Mouse (Mus musculus) intestine, embryonic 14.5 days (tissue): ENCODE measurements around the gene Tmem189. TPM values are rescaled to one million over a fixed set of nuclear protein-coding genes. Genes with fewer than 3 reads are reported as not detected.
"Not testable (repeated sequence)": the region's sequence is repeated elsewhere in the genome, so short reads cannot be mapped to it uniquely, and the experiment has no call there.

Experiments
- ATAC-seq: fragments of 200-750 bp; cut with Nextera tagmentation; replicated peaks from 2 replicates; pipeline ENCODE4 v1.8.0; 2017; ENCODE audit warnings: low read depth, moderate number of reproducible peaks, moderate TSS enrichment, moderate library complexity; ENCODE audit not compliant: low FRiP score, low TSS enrichment
- DNase-seq: peaks from one replicate; pipeline ENCODE4 v3.0.0-alpha.2; 2018; ENCODE audit warnings: low spot score
- H3K27ac ChIP-seq: fragments of 300-500 bp; sonication (generic); 2 replicates; pipeline ENCODE4 v1.5.1; 2014; ENCODE audit warnings: low read depth, mild to moderate bottlenecking, control low read depth
- H3K27me3 ChIP-seq: fragments of 300-500 bp; sonication (generic); replicated peaks from 2 replicates; pipeline ENCODE4 v1.6.1; 2014; ENCODE audit warnings: low read length, control low read depth; ENCODE audit not compliant: control insufficient read depth, insufficient read depth
- H3K36me3 ChIP-seq: fragments of 300-500 bp; sonication (generic); 2 replicates; pipeline ENCODE4 v1.6.1; 2014; ENCODE audit warnings: low read length, control low read depth; ENCODE audit not compliant: control insufficient read depth, insufficient read depth
- H3K4me1 ChIP-seq: fragments of 300-500 bp; sonication (generic); replicated peaks from 2 replicates; pipeline ENCODE4 v1.6.1; 2014; ENCODE audit warnings: low read length, control low read depth, mixed read lengths; ENCODE audit not compliant: control insufficient read depth, insufficient read depth
- H3K4me2 ChIP-seq: fragments of 300-500 bp; sonication (generic); 2 replicates; pipeline ENCODE4 v1.6.1; 2014; ENCODE audit warnings: low read length
- H3K4me3 ChIP-seq: fragments of 300-500 bp; sonication (generic); 2 replicates; pipeline ENCODE4 v1.5.1; 2014; ENCODE audit warnings: low read depth, low read length, control low read depth, mixed read lengths
- H3K9ac ChIP-seq: fragments of 300-500 bp; sonication (generic); 2 replicates; pipeline ENCODE4 v1.6.1; 2014; ENCODE audit warnings: mild to moderate bottlenecking, low read length
- H3K9me3 ChIP-seq: fragments of 300-500 bp; sonication (generic); 2 replicates; pipeline ENCODE4 v1.6.1; 2016; ENCODE audit warnings: low read length, control low read depth; ENCODE audit not compliant: control insufficient read depth
- WGBS: fragments of 180-500 bp; shearing (Covaris S2); extraction: QIAGEN DNeasy Blood & Tissue Kit; methylation state at CpG from one replicate; pipeline ENCODE4 v1.1.7; 2014; 5-methylcytosine and 5-hydroxymethylcytosine counted together
- polyA plus RNA-seq: library from polyadenylated mRNA; unstranded; fragments of >200 nt; fragmentation: Nextera tagmentation; extraction: Ambion mirVana; gene quantifications from 2 replicates; pipeline ENCODE4 v1.2.1, GENCODE M21; 2014

Gene Tmem189
- polyA plus RNA-seq, 1 experiment from 2014 or later: 42.0 TPM

DNA sequence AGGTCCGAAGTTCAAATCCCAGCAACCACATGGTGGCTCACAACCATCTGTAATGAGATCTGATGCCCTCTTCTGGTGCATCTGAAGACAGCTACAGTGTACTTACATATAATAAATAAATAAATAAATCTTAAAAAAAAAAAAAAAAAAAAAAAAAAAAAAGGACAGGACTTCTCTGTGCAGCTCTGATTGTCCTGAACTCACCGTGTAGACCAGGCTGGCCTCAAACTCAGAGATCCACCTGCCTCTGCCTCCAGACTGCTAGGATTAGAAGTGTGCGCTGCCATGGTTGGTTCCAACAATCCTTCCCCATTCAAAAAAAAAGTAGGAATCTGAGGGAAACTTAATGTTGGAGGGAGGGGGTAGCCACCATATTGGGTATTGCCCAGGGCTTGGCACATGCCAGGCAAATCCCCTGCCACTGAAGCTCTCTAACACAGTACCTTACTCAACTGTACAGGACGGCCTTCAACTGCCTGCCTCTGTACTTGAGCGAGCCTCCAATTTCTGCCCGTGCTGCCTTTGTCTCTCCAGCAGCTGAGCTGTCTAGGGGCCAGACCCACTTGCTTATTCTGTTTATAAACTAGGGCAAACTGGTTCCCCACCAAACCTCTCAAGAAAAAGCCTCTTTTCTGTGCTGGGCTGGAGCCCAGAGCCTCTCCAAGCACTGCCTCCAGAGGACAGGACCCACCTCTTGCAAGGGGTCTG, 65.1 kb downstream of the Tmem189 start:
- H3K27ac ChIP-seq: no peak overlapping the region
- H3K9me3 ChIP-seq: no peaks in the 10 kb centered on the region
- WGBS: 90% methylated on average over 6 of the region's 6 CpGs
- ATAC-seq: no peak
- H3K4me2 ChIP-seq: no peak overlapping the region
- H3K36me3 ChIP-seq: peaks cover 23% of the 10 kb centered on the region
- no peak overlapping the region for H3K4me3 ChIP-seq
- DNase-seq: no peak
- H3K4me1 ChIP-seq: peaks cover 11% of the 10 kb centered on the region
- H3K9ac ChIP-seq: no peak overlapping the region
- H3K27me3 ChIP-seq: no peaks in the 10 kb centered on the region

DNA sequence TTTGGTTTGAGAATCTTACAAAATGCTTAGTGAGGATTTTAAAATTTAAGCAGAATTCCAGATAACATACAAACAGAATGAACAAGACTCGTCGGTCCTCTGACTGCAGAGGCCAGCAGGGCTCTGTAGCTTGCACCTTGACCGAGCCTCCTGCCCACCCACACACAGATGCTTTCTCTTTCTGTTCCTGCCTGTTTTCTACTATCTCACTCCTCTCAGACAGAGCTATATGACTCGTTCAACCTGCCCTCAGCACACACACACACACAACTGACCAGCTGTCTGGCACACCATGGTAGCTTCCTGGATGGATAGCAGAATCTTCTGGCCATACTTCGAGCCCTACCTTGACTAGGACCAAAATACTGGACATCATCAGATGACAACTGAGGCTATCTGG, 66.7 kb downstream of the Tmem189 start:
- Histone ChIP-seq H3K27ac (no peak overlapping the region), H3K27me3 (no peaks in the 10 kb centered on the region), H3K4me3 (no peak overlapping the region), H3K9ac (no peak overlapping the region), H3K4me1 (no peaks in the 10 kb centered on the region), H3K36me3 (peaks cover 20% of the 10 kb centered on the region), H3K9me3 (no peaks in the 10 kb centered on the region), H3K4me2 (no peak overlapping the region)
- DNase-seq: no peak
- no peak for ATAC-seq
- WGBS: 60% methylated on average over 5 of the region's 5 CpGs

DNA sequence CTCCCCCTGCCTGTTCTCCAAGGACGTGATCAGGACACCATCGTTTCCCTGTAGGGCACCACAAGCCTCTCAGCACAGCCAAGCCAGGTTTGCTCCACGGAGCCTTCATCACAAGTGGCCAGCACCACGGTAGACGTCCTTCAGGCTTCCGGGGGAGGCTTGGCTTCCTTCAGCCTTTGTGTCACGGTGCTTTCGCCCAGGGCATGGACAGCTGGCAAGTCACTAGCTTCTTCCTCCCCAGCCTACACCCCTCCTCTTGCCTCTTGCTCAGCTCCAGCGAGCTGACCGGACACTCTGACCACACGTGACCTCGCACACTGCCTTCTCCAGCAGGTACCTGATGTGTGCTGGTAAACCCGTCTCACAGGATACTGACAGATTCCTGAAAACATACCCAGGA, 67.3 kb downstream of the Tmem189 start:
- no peak for DNase-seq

DNA sequence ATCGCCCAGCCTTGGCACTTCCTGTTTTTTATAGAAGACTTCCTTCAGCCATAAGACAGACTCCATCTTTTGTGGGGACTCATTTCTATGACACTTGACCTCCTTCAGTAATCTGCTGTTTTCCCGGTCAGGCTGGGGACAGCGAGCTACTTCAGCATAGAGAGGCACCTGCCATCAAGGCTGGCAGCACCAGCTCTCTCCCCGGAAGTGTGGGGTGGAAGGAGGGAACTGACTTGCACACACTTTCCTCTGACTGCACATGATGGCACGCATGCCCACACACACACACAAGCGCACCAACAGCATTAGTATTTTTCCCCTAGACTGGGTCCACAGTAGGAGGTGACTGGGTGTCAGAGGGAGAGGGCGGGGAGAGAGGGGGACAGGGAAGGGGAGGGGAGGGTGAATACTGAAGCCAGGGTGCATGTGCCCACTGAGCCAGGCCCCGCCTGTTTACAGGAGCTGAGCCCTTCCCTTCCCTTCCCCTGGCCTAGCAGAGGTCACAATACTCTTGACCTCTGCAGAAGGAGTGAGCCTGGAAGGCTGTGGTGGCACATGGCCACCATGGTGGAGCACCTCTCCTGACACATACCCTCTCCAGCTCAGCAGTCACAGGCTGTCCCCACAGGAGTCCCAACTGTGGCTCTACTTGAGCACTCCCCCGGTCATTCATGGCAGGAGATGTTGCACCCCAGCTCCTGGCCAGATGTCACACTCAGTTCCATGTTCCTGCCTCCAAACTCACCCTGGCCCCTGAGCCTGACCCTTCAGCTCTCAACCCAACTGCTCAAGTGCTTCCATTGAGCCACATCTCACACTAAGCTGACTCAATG, 68.2 kb downstream of the Tmem189 start:
- WGBS: 75% methylated on average over 9 of the region's 9 CpGs
- no peaks in the 10 kb centered on the region for H3K27me3 ChIP-seq
- H3K4me2 ChIP-seq: no peak overlapping the region
- peaks cover 27% of the 10 kb centered on the region for H3K36me3 ChIP-seq
- H3K4me3 ChIP-seq: no peak overlapping the region
- DNase-seq: no peak
- H3K9me3 ChIP-seq: no peaks in the 10 kb centered on the region
- H3K9ac ChIP-seq: no peak overlapping the region
- no peak overlapping the region for H3K27ac ChIP-seq
- no peak for ATAC-seq
- H3K4me1 ChIP-seq: no peaks in the 10 kb centered on the region

More for the DNA sequence above, 67.3 kb downstream of the Tmem189 start:
- Histone ChIP-seq H3K4me1 (no peaks in the 10 kb centered on the region), H3K4me3 (no peak overlapping the region), H3K36me3 (peaks cover 25% of the 10 kb centered on the region; the same call in 1 of the 2 replicates), H3K9me3 (no peaks in the 10 kb centered on the region), H3K27me3 (no peaks in the 10 kb centered on the region), H3K27ac (no peak overlapping the region), H3K9ac (no peak overlapping the region), H3K4me2 (no peak overlapping the region)
- no peak for ATAC-seq
- 82% methylated on average over 13 of the region's 13 CpGs for WGBS

DNA sequence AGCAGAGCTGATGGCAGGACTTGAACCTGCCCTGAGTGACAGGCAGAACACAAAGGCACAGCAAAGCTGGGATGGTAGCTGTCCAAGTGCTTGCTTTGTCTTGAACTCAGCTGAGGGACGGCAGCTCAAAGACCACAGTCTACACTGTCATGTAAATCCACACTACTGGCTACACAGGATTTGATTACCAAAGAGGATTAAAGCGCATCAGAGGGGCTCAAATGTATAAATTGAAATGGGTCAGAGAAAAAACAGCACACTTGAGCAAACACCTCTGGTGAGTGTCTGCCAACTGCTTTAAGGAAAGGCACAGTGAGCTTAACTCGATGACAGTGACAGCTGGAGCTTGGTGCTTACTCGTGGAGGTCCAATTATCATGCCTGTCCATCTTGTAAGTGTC, 72.2 kb downstream of the Tmem189 start:
- H3K4me1 ChIP-seq: no peaks in the 10 kb centered on the region
- no peak for ATAC-seq
- H3K9ac ChIP-seq: no peak overlapping the region
- no peak overlapping the region for H3K27ac ChIP-seq
- no peaks in the 10 kb centered on the region for H3K27me3 ChIP-seq
- H3K9me3 ChIP-seq: no peaks in the 10 kb centered on the region
- 76% methylated on average over 4 of the region's 4 CpGs for WGBS
- DNase-seq: no peak
- H3K36me3 ChIP-seq: peaks cover 59% of the 10 kb centered on the region
- no peak overlapping the region for H3K4me3 ChIP-seq
- H3K4me2 ChIP-seq: no peak overlapping the region

DNA sequence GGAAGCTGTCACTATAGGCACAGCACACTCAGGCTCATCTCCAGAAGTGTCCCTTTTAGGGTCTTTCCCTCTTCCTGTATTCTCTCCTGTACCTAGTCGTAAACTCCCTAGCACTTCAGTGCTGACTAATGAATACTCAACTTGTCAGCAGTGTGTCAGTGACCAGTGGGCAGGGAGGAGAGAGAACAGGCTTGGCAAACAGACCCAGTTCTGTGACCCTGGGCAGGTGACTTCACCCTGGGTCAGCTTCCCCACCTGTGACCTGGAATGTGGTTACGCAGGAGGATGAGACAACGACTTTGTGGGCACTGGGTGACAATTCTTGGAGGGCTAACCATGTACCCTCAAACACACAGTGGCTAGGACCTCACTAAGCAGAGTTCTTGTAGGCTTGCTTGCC, 72.6 kb downstream of the Tmem189 start:
- Histone ChIP-seq H3K9me3 (no peaks in the 10 kb centered on the region), H3K4me2 (no peak overlapping the region), H3K27me3 (no peaks in the 10 kb centered on the region), H3K27ac (no peak overlapping the region), H3K36me3 (peaks cover 62% of the 10 kb centered on the region), H3K4me1 (no peaks in the 10 kb centered on the region), H3K4me3 (no peak overlapping the region), H3K9ac (no peak overlapping the region)
- DNase-seq: no peak
- WGBS: 82% methylated on average over 3 of the region's 3 CpGs
- no peak for ATAC-seq

DNA sequence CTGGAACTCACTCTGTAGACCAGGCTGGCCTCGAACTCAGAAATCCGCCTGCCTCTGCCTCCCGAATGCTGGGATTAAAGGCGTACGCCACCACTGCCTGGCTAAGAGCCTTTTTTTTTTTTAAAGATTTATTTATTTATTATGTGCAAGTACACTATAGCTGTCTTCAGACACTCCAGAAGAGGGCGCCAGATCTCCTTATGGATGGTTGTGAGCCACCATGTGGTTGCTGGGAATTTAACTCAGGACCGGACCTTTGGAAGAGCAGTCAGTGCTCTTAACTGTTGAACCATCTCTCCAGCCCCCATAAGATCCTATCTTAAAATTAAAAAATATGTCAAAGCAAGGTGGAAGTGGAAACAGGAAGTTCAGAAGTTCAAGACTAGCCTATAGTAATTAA, 76.3 kb downstream of the Tmem189 start:
- DNase-seq, H3K27ac ChIP-seq, H3K4me1 ChIP-seq, H3K9me3 ChIP-seq, H3K4me3 ChIP-seq, H3K4me2 ChIP-seq, H3K9ac ChIP-seq, H3K27me3 ChIP-seq, ATAC-seq: not testable (repeated sequence)
- peaks cover 80% of the 10 kb centered on the region for H3K36me3 ChIP-seq
- WGBS: 86% methylated on average over 7 of the region's 7 CpGs

DNA sequence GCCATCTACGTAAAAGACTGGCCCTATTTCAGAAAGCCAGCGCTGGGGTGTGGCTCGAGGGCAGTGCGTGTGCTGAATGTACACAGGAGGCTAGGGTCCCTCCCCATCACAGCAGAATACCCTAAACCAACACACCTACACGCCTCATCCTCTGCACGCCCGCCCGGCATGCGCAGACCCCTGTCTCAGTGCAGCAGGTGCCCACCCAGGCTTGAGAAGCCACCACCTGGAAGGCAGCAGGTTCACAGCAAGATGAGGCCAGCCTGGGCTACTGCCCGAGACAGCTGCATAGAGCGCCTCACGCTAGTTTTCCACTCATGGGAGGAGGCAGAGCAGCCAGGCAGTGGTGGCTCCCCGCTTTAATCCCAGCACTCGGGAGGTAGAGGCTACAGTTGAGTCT, 77.5 kb downstream of the Tmem189 start:
- Histone ChIP-seq H3K9me3 (no peaks in the 10 kb centered on the region), H3K36me3 (peaks cover 76% of the 10 kb centered on the region), H3K4me3 (no peak overlapping the region), H3K27me3 (no peaks in the 10 kb centered on the region), H3K27ac (no peak overlapping the region), H3K4me1 (no peaks in the 10 kb centered on the region), H3K9ac (no peak overlapping the region), H3K4me2 (no peak overlapping the region)
- 91% methylated on average over 14 of the region's 14 CpGs for WGBS
- DNase-seq (no peak), ATAC-seq (no peak)
